Mouse (Mus musculus): Measurements from ENCODE around the gene Fut2. TPM values are rescaled to one million over a fixed set of nuclear protein-coding genes. Genes with fewer than 3 reads are reported as not detected.

Fut2 gene
- total RNA-seq, 2 experiments from 2014 or later, result 0.11 TPM; not detected in 1

DNA sequence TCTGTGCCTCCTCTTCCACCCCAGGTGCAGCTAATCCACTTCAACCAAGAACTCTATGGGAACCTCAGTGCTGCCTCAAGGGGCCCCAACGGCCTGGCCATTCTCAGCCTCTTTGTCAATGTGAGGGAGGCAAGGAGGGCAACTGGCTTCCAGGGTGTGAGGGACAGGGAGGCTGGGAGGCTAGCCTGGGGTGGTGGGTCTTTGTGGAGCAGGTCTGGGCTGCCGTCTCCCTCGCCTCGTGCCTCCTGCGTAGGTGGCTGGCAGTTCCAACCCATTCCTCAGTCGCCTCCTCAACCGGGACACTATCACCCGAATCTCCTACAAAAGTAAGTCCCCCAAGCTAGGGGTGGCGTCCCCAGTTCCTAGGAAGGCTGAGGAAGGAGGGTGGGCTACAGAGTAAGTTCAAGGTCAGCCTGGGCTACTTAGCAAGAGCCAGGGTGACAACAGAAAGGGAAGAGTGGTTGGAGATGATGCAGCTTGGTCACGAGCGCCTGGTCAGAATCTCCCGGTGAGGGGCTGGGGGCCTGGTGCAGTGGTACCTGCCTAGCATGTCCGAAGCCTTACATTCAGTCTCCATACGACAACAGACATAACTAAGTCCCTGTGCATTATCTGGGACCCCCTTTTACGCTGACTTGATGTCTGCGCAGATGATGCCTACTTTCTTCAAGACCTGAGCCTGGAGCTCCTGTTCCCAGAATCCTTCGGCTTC is 36.8 kb upstream of the Fut2 start:
- DNase-seq (ENCODE audit: low spot score), result no peak

DNA sequence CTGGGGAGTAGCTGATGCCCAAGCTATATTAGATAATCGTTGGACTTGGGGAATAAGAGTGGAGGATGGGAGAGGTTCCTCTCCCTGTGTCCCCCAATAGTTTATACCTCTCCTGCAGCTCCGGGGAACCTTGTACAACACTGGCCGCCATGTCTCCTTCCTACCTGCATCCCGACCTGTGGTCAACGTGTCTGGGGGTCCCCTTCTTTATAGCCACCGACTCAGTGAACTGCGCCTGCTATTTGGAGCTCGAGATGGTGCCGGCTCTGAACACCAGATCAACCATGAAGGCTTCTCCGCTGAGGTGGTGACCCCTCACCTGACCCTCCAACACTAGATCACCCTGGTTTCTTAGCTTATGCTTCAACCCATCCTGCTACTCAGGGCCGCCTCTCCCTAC is 36.1 kb upstream of the Fut2 start:
- DNase-seq (ENCODE audit: low spot score), result no peak

DNA sequence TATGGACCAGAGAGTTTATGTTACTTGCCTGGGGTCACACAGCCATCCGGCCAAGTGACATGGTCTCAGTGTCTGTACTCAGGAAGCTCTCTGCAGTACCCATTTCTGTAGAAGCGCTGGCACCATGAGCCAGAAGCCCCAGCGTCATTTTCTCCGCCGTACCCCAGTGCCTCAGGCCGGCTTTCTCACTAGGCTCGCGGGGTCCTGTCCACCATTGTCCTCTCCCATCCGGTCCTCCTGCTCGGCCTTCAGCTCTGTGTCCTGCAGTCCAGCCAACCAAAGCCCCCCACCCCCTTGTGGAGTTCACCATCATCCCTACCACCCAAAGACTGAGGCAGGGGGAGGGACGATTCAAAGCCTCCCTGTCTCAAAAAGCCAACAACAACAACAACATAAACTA is 35.4 kb upstream of the Fut2 start:
- no peak for DNase-seq (ENCODE audit: low spot score)

DNA sequence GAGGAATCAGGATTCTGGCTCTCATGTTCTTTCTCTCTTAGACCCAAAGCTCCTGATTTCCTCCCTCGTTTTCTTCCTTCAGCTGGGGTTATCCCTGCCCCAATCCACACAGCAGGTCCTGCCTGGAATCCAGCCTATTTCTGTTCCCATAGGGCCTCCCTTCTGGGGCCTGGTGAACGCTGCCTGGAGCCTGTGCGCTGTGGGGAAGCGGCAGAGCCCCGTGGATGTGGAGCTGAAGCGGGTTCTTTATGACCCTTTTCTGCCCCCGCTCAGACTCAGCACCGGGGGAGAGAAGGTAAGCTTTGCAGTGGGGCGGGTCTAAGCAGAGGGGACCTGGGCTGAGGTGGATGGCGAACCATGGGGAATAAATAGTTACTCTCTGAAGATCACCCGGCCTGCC is 34.9 kb upstream of the Fut2 start:
- no peak for DNase-seq (ENCODE audit: low spot score)

DNA sequence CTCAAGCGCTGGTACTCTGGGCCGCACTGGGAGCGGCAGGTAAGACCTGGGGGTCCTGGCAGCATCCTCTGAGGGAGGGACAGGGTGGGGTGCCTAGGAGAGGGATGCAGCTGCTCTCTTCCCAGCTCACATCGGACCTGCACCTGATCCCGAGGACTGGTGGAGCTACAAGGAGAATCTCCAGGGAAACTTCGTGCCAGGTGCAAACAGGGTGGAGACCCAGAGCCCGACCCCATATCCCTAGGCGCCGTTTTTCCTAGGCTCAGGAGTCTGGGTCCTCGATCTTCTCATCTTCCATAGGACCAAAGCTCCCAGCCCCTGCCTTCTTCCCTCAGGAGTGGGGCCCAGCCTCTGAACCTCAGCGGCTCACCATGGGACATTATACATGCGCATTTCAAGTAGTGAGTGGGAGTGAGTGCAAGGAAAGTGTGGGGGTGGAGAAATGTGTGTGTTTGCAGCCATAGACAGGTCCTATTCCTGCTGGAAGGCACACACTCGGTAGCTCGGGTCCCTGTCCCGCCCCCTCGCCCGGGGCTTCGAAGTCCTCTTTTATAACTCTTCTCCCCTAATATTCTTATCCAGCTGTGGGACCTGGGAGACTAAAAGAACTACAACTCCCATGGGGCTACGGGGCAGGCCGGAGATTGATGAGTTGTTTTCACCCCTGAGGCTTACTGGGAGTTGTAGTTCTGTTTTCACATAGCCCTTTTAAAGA is 34.3 kb upstream of the Fut2 start:
- DNase-seq (ENCODE audit: low spot score), result peak; percentile 88

DNA sequence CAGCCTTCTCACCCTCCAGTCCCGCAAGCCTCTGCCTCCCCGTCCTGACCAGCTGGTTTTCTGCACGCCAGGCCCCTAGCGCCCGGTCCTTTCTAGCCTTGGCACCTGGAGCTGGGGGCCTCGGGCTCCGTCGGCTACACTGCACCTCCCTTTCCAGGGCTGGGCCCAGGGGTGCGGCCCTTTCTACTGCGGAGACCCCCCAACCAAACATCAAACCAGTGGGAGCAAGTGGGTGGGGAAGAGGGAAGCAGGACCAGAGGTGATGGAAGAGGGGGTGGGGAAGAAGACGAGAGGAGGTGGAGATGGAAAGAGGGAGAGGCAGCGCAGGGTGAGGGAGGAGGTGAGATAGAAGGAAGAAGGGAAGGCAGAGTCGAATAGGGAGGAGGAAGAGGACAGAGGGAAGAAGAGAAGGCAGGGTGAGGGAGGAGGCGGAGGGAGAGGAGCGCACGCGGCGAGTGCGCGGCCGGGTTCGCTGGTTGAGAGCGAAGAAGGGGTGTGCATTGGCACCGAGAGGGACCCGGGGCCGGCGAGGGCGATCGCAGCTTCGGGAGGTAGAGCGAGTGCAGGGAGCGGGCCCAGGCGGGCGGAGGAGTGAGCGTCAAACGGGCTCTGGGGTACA is 33.4 kb upstream of the Fut2 start, which contains the start of gene Car11:
TSS of gene Car11 (plus strand) at position 321 of the 619 bp plus-strand sequence.
- DNase-seq (ENCODE audit: low spot score), result no peak

DNA sequence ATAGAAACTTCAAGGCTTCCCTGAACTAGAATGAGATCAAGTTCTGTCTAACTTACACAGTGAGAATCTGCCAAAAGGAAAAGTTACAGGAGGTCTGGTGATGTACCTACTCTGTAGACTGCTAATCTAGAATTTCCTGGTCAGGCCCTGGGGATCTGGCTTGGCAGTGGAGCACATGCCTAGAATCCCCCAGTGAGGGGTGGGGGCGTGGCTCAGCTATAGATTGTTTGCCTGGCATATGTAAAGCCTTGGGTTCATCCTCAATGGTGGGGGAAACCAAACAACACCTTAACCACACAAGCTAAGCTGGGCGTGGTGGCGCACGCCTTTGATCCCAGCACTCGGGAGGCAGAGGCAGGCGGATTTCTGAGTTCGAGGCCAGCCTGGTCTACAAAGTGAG is 31.7 kb upstream of the Fut2 start:
- no peak for DNase-seq (ENCODE audit: low spot score)

DNA sequence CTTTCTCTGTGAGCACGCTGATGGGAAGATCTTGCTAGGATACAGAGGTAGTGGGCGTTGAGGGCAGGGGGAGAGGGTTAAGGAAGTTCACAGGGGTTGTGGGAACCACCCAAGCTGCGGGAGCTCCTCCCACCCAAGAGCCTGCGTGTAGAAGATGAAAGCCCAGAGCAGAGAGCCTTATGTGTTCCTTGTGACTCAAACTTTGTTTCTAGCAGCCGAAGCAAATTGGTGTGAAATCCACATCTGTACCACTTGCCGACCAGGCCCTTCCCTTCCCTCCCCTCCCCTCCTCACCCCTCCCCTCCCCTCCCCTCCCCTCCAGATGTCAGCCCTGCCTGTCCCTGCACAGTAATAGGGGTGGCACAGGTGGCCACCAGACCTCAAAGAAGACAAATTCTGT is 28.9 kb upstream of the Fut2 start:
- no peak for DNase-seq (ENCODE audit: low spot score)

DNA sequence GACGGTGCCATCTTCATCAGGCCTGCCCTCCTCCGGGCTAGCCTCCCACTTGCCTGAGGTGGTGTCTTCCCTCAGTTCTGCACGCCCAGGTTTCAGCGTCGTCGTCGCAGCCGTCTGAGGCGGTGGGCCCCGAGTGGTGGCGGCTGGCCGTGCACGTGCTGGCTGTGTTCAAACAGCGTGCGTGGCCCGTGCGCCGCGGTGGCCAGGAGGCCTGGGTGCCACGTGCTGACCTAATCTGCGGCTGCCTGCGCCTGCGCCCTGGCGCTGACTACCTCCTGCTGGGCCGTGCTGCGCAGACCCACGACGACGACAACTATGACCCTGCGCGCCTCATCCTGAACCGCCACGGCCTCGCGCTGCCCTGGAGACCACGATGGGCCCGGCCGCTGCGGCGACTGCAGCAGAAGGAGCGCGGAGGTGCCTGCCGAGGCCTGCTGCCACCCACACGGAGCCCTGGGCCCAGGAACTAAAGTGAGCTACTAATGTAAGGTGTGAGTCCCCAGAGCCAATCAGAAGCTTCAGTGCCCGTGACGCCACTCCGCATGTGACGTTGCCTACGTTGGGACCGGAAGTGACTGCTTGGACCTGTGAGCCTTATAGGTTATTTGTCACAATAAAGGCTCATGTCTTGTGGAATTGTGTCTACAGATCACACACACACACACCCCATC is 27.9 kb upstream of the Fut2 start, which contains the start of gene Sec1:
TSS of gene Sec1 (minus strand) at position 482 of the 671 bp plus-strand sequence.
- DNase-seq (ENCODE audit: low spot score), result no peak

DNA sequence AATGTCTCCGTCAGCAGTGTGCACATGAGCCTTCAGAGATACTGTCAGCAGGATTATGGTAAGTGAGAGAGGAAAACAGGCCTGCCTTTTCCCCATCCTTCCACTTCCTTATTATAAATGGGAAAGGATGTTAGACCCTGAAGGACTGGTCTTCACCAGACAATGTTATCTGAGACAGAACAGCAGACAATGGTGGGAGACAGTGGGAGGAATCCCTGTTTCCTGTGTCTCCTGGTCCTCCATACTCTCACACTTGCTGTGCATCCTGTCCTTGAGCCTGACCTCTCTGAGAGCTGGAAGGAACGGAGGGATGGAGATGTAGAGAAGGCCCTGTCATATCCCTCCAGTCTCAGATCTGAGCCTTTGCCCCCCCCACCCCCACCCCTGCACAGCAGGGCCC is 26.2 kb upstream of the Fut2 start:
- no peak for DNase-seq (ENCODE audit: low spot score)

DNA sequence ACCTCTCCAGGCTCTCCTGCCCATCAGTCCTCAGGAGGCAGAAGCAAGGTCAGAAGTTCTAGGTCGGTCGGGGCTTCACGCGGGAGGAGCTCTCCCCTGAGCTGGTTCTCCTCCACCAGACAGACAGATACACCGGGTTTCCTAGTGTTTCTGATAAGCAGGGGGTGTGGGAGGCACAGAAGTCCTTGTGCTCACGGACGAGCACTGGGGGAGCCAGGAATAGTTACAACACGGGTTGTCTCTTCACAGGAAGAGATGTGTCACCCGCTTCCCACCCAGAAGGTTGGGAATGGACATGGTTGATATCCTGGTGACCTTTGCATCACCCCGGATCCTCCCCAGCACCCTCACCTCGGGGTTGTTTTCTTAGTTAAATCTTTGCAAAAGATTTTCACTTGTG is 23.6 kb upstream of the Fut2 start:
- DNase-seq (ENCODE audit: low spot score), result no peak

DNA sequence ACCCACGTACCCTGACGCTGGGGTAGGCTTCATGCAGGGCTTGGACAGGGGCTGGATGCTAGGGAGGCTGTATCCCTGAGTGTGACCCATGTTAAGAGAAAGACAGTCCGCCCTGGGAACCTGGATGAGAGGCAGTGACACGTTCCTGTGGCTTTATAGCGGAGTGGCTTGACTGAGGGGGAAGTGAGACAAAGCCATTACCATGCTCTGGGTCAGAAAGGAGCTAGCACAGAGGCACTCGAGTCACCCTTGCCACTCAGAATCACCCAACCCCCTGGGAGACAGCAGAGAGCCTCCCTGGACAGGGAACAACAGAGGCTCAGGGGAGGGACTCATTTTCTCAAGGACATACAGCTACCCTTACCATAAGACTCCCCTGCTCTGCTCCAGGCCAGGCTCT is 22.9 kb upstream of the Fut2 start:
- DNase-seq (ENCODE audit: low spot score), result no peak

DNA sequence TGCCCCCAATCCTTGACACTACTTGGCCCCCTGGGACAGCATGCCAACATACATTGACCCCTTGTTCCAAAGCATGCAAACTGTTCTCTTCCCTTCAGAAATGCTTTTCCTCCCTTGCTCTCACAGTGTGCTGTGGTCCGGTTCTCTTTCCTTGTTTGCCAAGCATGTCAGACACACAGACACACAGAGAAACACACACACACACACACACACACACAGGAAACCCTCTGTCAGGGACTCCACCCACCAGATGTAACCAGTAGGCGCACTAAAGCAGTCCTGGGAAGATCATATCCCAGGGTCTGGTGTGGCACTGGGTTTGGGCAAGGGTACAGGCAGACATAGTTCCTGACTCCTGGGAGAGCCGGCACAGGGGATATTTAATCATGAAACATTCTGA is 20.6 kb upstream of the Fut2 start:
- DNase-seq (ENCODE audit: low spot score), result no peak

DNA sequence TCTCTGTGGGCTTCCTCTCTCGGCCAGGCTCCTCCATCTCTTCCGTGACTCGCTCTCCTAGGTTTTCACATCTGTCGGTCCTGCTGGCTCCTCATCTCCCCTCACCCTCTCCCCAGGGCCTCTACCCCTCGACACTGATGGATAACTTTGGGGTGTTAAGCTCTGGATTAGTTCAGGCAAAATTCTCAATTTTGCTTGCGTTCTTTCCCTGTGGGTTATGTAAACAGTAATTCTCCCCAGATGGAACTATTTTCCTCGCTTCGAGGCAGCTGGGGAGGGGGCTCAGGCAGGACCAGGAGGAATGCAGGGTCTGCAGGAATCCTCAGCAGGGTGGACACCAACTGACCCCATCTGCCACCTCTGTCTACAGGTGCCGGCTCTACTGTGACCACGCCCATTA is 19.6 kb upstream of the Fut2 start:
- no peak for DNase-seq (ENCODE audit: low spot score)

DNA sequence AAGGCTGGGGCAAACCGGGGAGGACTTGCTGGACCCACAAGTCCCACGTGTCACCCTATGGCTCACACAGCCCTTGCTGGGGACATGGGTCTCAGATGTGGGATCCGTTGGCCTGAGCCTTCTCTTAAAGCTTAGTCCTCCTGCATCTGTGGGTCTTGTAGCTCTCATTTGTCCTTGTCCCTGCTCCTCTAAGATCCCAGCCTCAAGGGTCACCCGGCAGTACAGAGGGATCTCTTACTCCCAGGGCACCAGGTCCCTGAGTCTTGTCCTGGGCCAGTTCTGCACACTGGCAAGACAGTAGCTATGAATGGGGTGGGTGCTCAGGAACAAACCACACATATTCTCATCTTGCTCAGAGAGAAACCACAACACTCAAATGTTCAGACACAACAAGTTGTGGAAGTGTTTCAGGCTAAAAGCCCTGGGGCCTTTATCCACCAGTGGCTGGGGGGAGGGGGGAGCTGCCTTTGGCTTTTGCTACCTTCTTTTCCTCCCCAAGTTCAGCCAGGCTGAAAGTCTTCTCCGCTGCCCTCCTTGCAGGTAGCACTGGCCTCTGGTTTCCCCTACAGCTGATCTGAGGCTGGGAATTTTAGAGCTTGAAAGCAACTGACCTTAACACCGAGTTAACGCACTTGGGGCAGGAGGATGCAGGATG is 17.3 kb upstream of the Fut2 start, which contains the start of gene Ntn5:
TSS of gene Ntn5 (plus strand) at position 627 of the 655 bp plus-strand sequence.
- no peak for DNase-seq (ENCODE audit: low spot score)

DNA sequence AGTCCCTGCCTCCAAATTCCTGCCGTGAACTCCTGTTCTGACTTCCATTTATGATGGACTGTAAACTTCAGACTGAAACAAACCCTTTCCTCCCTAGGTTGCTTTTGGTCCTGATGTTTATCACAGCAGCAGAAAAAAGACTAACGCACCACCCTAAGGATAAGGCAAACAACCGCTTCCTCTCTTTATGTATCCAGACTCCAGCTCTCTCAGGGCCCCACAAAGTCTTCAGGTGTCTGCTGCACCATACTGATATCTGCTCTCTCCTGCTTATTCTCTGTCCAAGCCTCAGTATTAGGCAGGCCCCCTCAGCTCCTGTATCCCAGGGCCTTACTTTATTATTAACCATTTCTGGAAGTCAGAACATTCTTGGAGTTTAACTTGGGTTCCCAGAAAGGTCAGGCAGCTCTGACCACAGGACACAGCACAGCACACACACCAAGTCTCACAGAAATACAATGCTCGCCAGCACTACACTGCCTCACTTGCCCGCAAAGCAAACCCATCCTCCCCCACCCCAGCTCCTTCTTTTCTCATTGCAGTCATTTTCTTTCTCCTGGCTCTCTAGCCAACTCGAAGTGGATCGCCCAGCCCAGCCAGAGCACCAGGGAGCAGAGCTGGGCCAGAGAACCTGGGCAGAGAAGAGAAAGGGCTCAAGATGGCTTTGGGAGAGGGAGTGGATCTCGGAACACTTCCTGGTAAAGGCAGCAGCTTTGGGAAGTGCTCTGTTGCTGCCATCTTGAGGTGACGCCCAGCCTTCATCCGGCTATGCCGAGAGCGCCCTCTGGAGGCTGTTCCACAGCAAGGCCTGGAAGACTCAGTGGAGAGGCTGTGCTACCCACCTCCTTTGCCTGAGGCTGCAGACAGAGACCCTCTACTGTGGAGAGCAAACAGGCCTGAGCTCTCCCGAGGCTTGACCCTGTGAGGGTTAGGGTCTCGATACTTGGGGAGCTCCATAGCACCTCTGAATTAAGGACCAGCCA is 16.2 kb upstream of the Fut2 start:
- peak; percentile 89 for DNase-seq (ENCODE audit: low spot score)

DNA sequence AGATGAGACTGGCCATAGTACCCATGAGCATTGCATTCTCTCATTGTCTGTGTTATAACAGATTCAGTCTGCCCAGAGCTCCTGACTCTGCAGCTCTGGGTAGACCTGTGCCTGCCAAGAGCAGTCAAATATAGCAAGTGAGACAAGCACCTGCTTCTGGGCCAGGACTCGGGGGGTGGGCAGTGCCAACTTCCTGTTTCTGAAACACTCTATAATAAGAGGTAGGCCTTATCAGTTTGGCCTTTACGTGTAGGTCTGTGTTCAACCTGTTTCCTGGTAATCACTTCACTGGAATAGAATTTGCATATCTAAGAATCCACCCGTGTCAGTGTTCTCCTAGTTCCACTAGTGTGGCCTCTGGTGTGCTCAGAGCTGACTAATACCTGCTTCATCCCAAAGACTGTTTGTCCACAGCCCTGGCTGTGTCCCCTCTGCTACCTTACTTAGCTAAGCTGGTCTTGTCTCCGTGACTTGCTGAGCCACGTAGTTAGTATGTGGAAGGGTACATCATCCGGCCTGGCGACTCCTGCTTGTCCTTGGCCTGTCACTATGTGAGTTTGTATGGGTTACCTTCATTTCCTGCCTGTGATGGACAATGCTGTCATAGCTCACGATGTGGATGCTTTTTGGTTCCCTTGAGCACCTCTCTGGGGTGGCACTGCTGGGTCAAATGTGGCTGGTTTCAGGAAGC is 15.0 kb upstream of the Fut2 start:
- peak; percentile 76 for DNase-seq (ENCODE audit: low spot score)

DNA sequence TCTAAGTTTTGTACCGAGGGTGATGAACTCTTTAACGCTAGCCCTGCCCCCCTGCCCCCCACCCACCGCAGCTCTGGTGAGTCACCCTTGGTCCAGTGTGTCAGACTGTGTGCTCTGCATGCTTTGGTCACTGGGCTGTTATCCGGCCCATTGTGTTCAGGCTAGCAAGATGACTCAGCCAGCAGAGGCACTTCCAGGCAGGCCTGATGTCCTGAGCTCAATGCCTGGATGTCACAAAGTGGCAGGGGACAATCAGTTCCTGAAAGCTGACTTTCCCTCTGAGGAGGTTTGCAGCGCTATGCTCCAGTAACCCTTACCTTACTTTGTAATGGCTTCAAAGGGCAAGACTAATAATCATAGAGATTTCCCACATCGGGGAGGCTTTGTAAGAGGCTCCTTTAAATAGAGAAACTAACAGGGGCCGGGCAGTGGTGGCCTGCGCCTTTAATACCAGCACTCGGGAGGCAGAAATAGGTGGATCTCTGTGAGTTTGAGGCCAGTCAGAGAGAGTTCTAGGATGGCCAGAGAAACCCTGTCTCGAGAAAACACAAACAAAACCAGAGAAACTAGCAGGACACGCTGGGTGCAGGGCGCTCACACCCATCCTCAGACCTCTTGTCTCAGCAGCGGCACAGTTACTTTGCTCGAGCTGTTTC is 13.9 kb upstream of the Fut2 start:
- no peak for DNase-seq (ENCODE audit: low spot score)

DNA sequence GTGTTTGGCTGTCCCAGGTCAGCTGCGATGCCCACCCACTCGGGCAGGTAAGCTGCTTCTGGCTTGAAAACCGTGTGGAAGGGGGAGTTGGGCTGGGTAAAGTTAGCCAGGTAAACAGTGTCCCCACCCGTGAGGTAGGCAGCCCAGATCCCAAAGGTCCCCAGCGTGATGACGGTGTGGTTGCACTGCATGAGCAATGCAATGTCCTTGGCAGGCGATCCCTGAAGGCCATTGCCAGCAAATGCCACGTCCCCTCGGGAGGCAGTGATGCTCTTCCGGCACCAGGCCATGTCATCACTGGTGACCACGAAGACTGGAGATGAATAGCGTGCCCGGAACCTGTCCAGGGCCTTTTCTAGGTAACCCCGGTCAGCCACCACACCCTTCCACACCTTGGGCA is 12.3 kb upstream of the Fut2 start:
- DNase-seq (ENCODE audit: low spot score), result no peak
